Mouse (Mus musculus) activated CD4-positive, CD25-positive, alpha-beta regulatory T cell, adult 4 months (primary cell): ENCODE data around the gene Dus1l. TPM values are rescaled to one million over a fixed set of nuclear protein-coding genes. Genes with fewer than 3 reads are reported as not detected.
"Not testable (repeated sequence)": the region's sequence is repeated elsewhere in the genome, so short reads cannot be mapped to it uniquely, and the experiment has no call there.

Source experiments
- ATAC-seq: one replicate; pipeline ENCODE4 v1.8.0; 2017
- polyA plus RNA-seq, 2 experiments: library from polyadenylated mRNA; unstranded; fragments of 100-300 nt; shearing (Covaris generic); gene quantifications; one replicate each; pipeline ENCODE4 v1.2.1; 2017

Gene Dus1l
- polyA plus RNA-seq, 2 experiments from 2014 or later: 30.9 to 31.9 TPM

DNA sequence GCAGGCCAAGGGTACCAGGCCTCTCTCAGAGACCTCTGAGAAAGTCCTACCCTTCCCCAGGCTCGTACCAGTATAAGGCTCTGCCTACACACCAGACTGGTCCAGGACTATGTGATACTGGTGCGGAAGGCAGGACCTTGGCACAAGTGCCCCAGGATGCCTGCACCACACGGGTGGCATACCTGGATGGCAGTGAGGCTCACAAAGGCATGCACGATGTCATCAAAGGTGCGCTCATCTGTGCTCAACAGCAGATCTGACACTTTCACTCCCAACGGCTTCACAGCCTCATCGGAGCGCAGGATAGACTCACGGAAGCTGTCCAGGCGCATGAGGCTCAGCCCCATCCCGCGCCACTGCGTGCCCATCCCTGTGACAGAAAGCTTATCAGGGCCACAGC lies 22.0 kb upstream of the Dus1l start:
- ATAC-seq: no peak

DNA sequence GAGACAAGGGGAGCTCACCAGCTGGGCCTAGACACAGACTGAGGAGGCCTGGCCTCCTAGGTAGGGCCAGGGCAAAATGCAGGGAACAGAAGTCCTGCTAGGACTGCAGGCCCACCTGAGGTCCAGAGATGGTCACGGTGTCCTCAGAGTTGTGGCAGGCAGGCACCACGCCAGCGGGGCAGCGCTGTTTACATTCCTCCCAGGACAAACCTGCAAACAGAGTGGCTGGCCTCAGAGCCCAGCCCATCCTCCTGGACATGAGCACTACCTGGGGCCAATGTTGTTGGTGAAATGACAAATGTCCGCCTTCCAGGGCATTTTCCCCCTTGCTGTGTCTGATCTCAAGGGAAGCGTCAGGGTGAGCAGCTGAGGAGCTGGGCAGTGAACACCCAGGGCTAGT lies 21.2 kb upstream of the Dus1l start:
- no peak for ATAC-seq

DNA sequence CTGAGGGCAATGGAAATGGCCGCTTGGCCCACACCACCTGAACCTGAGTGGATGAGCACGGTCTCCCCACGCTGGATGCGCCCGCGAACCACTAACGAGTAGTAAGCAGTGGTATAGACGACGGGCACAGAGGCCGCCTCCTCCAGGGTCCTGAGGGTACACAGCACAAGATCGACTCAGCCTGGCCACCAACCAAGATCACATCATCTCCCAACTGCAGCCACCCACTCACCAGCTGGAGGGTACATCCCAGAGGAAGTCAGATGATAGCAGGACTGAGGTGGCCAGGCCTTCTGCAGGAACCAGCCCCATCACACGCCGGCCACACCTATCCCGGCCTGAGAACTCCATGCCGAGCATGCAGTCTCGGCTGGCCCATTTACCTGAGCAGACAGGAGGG lies 15.9 kb upstream of the Dus1l start:
- ATAC-seq: no peak

DNA sequence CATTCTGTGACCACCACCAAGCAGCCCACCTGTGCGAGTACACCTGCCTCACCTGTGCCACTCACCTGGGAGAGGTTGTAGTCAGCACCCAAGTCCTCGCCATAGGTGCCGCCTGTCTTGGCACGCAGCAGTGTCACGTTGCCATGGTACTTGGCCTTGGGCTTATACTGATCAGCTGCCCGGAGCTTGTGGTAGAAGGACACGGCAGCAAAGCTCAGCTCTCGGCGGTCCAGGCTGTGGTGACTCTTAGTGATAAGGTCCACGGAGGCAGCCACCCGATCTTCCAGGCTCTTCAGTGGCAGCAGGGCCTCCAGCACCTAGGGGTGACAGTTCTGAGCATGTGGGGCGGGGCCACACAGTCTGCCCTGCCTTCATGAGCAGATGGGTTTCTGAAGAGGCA lies 11.8 kb upstream of the Dus1l start:
- ATAC-seq: no peak

DNA sequence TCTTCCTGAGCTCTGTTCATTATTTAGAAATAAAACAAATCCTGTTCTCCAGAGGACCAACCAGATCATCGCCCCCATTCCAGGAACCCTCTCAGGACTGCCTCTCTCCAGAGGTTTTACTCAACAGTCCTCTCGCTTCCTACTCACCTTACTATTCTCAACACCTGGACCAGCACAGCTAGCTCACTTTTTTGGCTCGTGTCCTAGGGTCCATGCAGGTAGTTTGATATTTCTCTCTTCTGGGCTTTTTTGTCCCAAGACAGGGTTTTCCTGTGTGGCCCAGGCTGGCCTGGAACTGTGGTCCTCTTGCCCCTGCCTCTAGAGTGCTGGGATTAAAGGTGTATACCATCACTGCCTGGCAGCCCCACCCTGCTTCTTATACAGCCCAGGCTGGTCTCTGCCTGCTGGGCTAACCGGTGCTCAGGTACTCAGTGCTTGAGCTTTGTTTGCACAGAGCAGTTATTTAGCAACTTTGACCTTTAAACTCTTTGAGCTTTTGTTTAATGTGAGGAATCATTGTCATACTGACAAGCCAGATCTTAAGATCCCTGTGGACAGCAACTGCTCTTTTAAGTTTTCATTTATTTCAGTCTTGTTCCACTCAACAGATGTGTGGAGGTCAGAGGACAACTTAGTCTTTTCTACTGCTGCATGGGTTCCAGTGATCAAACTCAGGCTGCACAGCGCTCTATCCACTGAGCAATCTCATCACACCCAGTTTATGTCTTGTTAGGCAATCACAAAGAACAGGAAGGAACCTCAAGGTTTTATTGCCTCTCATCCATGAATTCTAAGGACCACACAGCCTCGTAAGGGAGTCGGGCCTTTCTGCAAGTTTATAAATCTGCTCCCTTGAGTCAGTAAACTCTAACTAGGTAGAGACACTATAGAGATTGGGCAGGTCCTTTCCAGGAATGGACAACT lies 9.4 kb upstream of the Dus1l start:
- ATAC-seq: no peak

DNA sequence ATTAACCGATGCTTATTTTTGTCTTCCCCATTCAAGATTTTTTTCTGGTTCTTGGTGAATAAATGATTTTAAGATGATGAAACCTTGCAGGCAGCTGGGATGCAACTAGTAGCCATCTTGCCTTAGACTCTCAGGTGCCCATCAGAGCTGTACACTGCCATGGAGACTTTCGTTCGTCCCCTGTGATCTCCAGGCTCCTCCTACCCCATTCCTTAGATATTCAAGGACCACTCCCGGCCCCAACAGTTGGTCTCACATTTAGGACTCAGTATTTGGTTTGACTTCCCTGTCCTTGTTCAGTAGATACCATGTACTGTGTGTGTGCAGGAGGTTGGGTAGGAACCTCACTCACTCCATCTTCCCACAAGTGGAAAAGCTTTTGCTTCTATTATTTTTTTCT lies 8.6 kb upstream of the Dus1l start:
- no peak for ATAC-seq

DNA sequence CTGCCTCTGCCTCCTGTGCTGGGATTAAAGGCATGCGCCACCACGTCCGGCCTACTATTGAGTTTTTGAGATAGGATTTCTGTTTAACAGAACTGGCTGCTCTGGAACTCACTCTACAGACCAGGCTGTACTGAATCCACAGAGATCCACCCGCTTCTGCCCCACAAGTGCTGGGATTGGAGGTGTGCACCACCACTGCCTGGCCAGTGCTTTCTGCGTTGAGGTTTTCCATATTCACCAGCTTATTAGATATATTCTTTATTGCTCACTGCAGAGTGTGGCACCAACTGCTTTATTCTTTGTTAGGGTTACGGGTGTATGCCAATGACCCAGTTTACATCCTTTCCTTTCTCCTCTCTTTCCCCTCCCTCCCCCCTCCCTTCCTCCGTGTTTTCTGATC lies 8.1 kb upstream of the Dus1l start:
- ATAC-seq: no peak

DNA sequence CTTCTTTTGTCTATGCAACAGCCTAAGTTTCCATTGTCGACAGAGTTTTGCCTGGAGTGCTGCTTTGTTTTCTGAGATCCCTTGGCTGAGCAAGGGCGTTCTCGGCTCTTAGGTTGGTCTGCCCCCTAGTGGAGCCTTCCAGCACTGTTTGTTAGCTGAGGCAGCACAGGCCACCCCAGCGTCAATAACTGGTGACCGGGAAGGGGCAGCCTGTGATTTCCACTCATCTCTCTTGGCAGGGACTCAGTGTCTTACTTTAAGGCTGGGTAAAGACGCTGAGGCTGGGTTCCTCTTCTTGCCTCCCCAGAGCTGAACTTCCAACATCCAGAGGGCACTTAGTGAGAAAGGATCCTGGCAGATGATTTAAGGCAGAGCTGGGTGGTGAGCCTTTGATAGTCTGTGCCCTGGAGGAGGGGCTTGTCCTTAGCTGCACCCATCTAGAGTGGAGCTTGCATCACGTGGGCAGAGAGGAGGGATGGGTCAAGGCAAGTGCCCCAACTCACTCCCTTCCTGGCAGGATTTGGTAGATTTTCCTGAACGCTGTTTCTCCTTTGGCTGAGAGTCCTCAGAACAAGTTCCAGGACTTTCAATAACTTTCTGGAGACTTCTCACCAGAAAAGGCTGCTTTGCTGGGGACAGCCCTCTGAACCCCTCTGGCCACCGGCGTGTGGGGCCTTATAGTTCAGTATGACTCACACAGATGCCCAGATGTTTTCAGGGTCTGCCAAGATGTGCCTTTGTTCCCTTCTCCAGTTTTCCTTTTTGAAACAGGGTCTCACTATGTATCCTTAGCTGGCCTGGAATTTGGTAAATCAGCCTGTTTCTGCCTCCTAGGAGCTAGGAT lies 4.1 kb upstream of the Dus1l start:
- peak; percentile 52 for ATAC-seq

DNA sequence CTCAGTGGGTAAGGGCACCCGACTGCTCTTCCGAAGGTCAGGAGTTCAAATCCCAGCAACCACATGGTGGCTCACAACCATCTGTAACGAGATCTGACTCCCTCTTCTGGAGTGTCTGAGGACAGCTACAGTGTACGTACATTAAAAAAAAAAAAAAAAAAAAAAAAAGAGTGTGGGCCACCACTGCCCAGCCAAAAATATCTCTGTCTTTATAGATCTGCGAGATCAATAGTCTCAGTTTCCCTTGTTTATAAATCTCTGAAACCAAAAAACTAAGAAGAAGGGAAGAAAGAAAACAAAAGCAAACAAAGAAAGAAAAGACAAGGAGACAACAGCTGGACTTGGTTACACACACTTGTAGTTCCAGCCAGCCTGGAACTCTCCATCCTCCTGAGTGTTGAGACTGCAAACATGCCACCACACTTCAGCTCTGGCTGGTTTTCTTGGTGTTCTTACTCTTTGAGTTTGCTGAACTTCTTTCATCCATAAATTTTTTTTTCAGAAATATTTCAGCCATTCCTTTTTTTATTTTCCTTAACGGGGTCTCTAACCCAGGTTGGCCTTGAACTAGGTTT lies 3.2 kb upstream of the Dus1l start:
- no peak for ATAC-seq

DNA sequence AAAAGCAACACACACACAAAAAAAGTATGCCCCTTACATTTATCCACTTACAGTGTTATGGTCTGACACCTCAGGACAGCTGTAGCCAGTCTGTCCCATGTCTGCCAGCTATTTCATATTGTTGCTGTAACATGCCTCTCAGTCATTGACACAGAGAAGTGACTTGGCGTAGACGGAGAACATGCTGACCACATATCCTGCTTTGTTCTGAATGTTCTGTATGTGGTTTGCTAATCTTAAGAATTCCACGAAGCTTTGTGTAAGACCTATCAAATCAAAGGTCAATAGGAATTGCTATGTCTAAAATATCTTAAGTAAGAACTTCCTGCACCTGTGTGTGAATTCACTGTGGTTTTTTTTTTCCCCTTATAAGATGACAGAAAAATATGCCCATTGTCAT lies 2.0 kb upstream of the Dus1l start:
- no peak for ATAC-seq

DNA sequence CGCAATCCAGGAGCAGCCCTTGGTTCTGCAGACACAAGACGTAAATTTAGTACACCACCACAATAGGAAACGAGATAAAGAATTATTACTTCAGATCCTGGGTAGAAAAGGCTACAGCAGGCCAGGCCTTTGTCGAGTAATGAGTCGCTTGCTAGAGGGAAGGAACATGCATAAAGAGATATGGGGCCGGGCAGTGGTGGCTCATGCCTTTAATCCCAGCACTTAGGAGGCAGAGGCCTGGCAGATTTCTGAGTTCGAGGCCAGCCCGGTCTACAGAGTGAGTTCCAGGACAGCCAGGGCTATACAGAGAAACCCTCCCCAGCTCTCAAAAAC lies 377 bp upstream of the Dus1l start:
- ATAC-seq: no peak

DNA sequence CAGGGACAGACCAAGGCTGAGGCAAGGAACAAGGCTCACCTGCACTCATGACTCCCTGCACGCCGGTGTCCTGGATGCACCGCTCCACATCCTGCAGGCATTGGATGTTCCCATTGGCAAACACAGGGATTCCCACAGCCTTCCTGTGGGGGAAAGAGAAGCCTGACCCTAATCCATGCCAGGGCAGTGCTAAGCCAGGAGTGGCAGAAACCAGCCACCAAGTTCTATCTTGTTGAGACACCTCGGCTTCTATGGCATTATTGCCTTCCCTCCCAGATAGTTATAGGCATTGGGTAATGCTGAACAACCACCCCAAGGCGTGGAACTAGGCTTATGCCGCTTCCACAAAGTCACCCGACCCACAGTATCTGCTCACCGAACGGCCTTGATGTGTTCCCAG lies 3.6 kb downstream of the Dus1l start:
- ATAC-seq: no peak

DNA sequence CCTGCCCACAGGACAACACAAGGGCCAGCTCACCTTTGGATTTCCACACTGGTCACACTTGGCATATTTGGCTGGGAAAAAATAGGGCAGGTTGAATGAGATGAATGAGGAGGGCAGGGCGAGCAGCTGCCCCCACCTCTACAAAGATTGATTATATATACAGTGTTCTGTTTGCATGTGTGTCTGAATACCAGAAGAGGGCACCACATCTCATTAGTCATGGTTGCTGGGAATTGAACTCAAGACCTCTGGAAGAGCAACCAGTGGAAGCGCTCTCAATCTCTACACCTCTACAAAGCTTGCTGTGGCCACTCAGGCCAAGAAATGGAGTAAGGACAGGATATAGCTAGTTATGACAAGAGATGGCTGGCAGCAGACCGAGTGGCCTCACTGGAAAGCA lies 6.4 kb downstream of the Dus1l start:
- ATAC-seq: no peak

DNA sequence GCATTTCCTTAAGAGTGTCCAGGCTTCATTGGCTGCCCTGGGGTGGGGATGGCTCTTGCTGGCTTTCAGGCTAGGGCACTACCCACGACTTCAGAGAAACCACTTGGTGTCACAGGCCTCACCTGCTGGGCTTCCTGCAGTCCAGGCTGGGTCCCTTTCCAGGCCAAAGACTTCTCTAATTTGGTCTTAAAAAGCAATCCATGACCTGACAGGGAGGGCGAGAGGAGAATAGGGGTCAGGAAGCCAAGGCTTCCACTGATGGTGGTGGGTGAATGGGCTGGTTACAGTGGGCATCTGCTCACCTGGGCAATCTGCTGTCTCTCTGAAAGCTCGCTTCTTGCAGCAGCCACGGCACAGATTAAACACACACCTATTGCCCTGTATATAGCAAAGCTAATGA lies 6.8 kb downstream of the Dus1l start:
- no peak for ATAC-seq

DNA sequence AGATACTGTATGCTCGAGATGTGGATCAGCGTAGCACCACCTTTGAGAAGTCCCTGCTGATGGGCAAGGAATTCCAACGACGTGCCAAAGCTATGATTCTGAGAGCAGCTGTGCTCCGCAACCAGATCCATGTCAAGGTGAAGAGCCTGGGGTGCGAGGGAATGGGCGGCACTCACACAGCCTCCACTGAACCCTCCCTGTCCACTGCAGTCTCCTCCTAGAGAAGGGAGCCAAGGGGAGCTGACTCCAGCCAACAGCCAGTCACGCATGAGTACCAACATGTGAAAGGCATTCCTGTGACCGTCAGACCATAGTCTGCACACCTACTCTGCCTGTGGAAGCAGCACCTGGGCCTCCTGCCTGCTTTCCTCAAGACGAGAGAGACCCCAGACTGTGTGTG lies 7.7 kb downstream of the Dus1l start:
- ATAC-seq: not testable (repeated sequence)

DNA sequence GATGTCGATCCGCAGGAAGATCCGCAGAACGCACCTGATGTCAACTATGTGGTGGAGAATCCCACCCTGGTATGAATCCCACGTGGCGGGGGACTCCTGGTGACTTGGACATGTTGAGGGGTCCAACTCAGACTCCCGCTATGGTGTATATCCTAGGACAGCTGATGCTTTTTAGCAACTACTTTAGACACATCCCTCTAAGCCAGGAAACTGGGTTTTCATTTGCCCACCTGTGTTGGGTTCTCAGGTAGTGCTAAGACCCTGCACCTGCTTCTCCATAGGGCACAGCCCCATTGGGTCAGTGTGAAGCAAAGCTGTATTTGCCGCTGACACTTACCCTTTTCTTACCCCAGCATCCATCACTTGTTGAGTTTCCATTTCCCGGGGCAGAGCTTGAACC lies 11.1 kb downstream of the Dus1l start:
- ATAC-seq: no peak

DNA sequence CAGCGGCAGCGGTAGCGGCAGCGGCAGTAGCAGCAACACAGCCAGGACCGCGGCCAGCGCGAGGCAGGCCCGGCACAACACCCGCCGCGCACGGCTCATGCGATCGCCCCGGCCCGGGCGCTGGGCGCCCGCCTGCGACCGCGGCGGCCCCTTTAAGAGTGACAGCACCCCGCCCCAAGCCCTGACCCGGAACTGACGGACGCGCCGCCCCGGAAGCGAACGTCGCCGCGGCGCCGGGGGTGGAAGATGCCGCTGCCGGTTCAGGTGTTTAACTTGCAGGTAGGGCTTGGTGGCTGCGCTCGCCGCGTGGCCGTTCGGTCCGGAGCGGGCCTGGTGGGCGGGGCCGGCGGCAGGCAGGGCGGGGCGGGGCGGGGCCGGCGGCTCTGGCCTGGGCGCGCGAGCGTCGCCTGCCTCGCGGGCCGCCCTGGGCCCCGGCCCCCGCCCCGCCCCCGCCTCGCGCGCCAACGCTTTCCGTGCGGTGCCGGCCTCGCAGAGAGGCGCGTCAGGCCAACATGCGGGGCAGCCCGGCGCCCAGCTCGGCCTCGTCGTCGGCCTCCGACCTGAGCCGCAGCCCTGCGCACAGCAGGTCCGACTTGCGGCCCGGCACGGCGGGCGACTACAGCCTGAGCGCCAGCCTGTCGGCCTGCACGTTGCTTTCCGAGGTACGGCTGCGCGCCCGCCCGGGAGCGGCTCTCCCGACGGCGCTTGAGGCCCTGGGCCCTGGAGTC lies 12.0 kb downstream of the Dus1l start, which contains the start of the genes Rfng and Gps1:
Rfng (minus strand) TSS at position 144 of the 728 bp plus-strand sequence.
Gps1 (plus strand) TSS at position 209 of the 728 bp plus-strand sequence.
- peak; percentile 86 for ATAC-seq

DNA sequence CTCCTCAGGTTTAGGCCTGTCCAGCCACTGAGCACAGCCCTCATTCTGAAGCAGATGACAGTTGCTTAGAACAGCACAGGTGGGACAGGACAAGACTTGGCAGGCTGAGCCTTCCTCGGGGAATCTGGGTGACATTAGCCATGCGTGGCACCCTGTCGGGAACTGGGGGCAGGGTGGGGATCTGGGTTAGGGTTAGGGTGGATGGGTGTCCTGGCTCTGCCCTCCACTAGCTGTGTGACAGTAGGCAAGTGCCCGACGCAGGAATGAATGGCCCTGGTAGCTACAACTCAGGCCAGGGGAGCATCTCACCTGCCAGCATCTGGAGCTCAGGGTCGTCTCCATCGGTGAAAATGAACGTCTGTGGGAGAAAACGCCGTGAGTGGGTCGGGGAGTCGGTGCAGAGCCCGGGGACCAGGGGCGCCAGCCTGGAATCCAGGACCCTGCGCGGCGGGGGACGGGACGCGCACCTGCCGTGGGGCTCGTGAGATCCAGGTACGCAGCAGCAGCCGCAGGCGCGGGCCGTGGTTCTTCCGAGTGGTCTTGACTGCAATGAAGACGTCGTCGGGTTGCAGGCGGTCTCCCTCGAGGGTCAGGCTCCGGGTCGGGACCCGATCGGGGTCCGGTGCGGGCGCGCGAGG lies 12.7 kb downstream of the Dus1l start:
- ATAC-seq: no peak

DNA sequence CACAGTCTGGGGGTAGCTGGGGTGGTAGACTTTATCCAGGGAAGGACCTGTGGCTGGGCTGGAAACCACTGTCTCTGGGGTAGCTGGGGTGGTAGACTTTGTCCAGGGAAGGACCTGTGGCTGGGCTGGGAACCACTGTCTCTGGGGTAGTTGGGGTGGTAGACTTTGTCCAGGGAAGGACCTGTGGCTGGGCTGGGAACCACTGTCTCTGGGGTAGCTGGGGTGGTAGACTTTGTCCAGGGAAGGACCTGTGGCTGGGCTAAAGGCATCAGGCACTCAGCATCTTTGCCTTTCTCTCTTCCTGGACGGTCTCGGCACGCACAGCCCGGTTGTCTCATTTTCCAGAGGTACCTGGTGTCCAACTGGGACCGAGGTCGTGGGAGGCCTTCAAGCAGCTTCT lies 14.8 kb downstream of the Dus1l start:
- not testable (repeated sequence) for ATAC-seq

DNA sequence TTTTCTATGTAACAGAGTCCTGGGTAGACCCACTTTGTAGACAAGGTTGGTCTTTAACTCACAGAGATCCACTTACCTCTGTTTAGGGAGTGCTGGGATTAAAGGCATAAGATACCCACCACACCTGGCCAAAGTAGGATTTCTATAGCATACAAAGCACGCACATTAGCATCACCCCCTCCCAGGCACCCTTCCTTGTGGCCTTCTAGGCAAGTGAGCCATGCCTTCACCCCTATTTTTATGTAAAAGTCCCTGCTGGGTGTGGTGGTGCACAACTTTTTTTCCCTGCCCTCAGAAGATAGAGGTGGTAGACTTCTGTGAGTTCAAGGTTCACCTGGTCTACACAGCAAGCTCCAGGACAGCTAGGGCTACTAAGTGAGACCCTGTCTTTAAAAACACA lies 16.3 kb downstream of the Dus1l start:
- no peak for ATAC-seq

DNA sequence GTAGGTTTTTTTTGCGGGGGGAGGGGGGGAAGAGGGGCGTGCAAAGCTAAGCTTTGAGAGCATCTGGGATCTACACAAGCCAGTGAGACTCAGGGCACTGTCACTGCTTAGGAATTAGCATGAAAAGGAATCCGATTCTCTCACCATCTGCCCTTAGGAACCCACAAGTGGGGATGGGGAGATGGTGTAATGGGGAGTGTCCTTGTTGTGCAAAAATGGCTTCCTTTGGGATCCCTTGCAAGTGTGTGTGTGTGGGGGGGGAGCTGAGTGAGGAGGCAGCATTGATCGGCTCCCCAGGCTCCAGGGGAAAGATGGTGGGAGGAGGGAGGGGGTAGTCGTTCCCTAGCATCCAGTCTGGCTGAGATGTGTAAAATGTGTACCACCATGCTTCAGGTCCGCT lies 19.1 kb downstream of the Dus1l start:
- ATAC-seq: no peak

DNA sequence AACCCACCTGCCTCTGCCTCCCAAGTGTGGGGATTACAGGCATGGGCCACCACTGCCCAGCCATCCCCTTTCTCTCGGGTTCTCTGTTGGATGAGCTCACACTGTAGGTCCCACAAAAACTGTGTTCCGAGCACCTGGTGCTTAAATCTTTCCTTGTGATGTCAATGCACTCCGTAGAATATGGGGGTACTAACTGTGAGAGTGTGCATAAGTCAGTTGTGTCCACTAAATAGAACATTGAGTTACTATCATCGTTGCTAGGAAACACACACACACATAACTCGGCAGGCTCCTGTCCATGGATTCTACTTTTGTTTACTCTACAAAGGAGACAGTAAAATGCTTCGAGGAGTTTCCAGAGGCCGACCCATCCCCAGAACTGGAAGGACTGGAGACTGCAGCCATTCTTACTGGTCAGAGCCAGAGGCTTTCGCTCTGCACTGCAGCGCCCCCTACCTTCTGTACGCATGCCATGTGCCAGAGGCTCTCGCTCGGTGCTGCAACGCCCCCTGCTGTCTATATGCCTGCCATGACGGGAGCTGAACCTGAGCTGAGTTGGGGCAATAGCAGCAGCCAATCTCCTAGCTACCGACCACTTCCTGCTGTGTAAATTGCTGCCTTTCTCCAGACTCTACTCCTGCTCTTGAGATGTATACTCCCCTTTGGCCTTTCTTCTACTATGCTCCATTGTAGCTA lies 20.3 kb downstream of the Dus1l start:
- ATAC-seq: peak; percentile 98
